Mouse (Mus musculus) hindbrain, embryonic 14.5 days (tissue): ENCODE results near the gene Exosc7. TPM values are rescaled to one million over a fixed set of nuclear protein-coding genes. Genes with fewer than 3 reads are reported as not detected.

ENCODE experiments used
- ATAC-seq: fragments of 200-750 bp; cut with Nextera tagmentation; 2 replicates; pipeline ENCODE4 v1.8.0; 2017; ENCODE audit warnings: moderate number of reproducible peaks, mild to moderate bottlenecking, moderate TSS enrichment, moderate library complexity; ENCODE audit not compliant: low FRiP score
- DNase-seq: peaks from one replicate; pipeline ENCODE4 v3.0.0-alpha.2; 2015; ENCODE audit warnings: low spot score
- H3K27ac ChIP-seq: fragments of 300-500 bp; sonication (generic); 2 replicates; pipeline ENCODE4 v1.5.1; 2014; ENCODE audit warnings: mild to moderate bottlenecking, moderate library complexity
- H3K27me3 ChIP-seq: fragments of 300-500 bp; sonication (generic); 2 replicates; pipeline ENCODE4 v1.6.1; 2014; ENCODE audit warnings: mild to moderate bottlenecking, low read length, mixed read lengths; ENCODE audit not compliant: control insufficient read depth, insufficient read depth
- H3K36me3 ChIP-seq: fragments of 300-500 bp; sonication (generic); replicated peaks from 2 replicates; pipeline ENCODE4 v1.6.1; 2014; ENCODE audit not compliant: control insufficient read depth, insufficient read depth
- H3K4me1 ChIP-seq: fragments of 300-500 bp; sonication (generic); replicated peaks from 2 replicates; pipeline ENCODE4 v1.6.1; 2014; ENCODE audit warnings: antibody characterized with exemption, low read length, mixed read lengths; ENCODE audit not compliant: control insufficient read depth, insufficient read depth
- H3K4me2 ChIP-seq: fragments of 300-500 bp; sonication (generic); replicated peaks from 2 replicates; pipeline ENCODE4 v1.6.1; 2014; ENCODE audit warnings: mild to moderate bottlenecking, moderate library complexity
- H3K4me3 ChIP-seq: fragments of 300-500 bp; sonication (generic); replicated peaks from 2 replicates; pipeline ENCODE4 v1.5.1; 2014; ENCODE audit warnings: mild to moderate bottlenecking, low read length
- H3K9ac ChIP-seq: fragments of 300-500 bp; sonication (generic); 2 replicates; pipeline ENCODE4 v1.6.1; 2014
- H3K9me3 ChIP-seq: fragments of 300-500 bp; sonication (generic); 2 replicates; pipeline ENCODE4 v1.6.1; 2016; ENCODE audit warnings: low read length; ENCODE audit not compliant: control insufficient read depth
- WGBS: fragments of 180-500 bp; shearing (Covaris S2); extraction: QIAGEN DNeasy Blood & Tissue Kit; methylation state at CpG from one replicate; pipeline ENCODE4 v1.1.7; 2014; 5-methylcytosine and 5-hydroxymethylcytosine counted together
- polyA plus RNA-seq: library from polyadenylated mRNA; unstranded; fragments of >200 nt; fragmentation: Nextera tagmentation; extraction: Ambion mirVana; gene quantifications from 2 replicates; pipeline ENCODE4 v1.2.1, GENCODE M21; 2014

Gene Exosc7
- polyA plus RNA-seq, 1 experiment from 2014 or later = 73.2 TPM

DNA sequence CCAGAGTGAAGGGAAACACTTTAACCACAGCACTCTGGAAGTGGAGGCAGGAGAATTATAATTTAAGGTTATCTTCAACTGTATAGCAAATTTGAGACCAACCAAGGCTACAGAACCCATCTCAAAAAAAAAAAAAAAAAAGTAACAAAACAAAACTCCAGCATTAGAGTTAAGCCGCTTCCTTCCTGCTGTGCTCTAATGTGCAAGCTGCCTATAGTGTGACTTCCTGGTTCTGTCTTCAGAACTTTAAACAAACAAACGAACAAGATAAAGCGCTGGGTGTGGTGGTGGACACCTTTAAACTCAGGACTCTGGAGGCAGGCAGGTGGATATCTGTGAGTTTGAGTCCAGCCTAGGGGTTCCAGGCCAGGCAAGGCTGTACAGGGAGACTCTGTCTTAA is 39.0 kb downstream of the Exosc7 start:
- no peak overlapping the region for H3K4me3 ChIP-seq
- no peak for ATAC-seq
- no peaks in the 10 kb centered on the region for H3K9me3 ChIP-seq
- H3K4me2 ChIP-seq = no peak overlapping the region
- no peak overlapping the region for H3K9ac ChIP-seq
- no peaks in the 10 kb centered on the region for H3K36me3 ChIP-seq
- H3K27ac ChIP-seq = no peak overlapping the region
- WGBS = 87% methylated on average over 3 of the region's 3 CpGs
- H3K4me1 ChIP-seq = no peaks in the 10 kb centered on the region
- no peak for DNase-seq
- H3K27me3 ChIP-seq = peaks cover 4% of the 10 kb centered on the region; the same call in 1 of the 2 replicates

- Histone ChIP-seq H3K4me3 (no peak overlapping the region), H3K4me1 (no peaks in the 10 kb centered on the region), H3K27ac (no peak overlapping the region), H3K27me3 (peaks cover 4% of the 10 kb centered on the region; the same call in 1 of the 2 replicates), H3K4me2 (no peak overlapping the region), H3K9ac (no peak overlapping the region), H3K36me3 (no peaks in the 10 kb centered on the region), H3K9me3 (no peaks in the 10 kb centered on the region)
- 93% methylated on average over 2 of the region's 2 CpGs for WGBS
- ATAC-seq = no peak
- no peak for DNase-seq
Measured at GRCm38 (mm10) chr9:123153121-123153520, 40.1 kb downstream of the Exosc7 start.

DNA sequence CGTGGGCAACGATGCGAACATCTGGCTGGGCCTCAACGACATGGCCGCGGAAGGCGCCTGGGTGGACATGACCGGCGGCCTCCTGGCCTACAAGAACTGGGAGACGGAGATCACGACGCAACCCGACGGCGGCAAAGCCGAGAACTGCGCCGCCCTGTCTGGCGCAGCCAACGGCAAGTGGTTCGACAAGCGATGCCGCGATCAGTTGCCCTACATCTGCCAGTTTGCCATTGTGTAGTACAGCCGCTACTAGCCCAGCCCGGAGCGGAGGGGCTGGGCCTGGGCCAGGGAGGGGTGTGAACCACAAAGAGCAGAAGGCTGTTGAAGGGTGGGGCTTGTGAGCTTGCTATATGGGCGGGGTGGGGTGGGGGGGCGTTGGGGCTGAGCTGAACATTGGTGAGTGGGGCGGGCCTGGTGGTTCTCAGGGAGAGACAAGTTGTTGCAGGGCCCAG is 43.9 kb downstream of the Exosc7 start:
- H3K9ac ChIP-seq = no peak overlapping the region
- H3K9me3 ChIP-seq = no peaks in the 10 kb centered on the region
- 29% methylated on average over 30 of the region's 30 CpGs for WGBS
- ATAC-seq = peak; percentile 56; the same call in 1 of the 2 replicates
- H3K4me2 ChIP-seq = peak overlapping the region; percentile 25
- peaks cover 4% of the 10 kb centered on the region; the same call in 1 of the 2 replicates for H3K27me3 ChIP-seq
- no peaks in the 10 kb centered on the region for H3K4me1 ChIP-seq
- no peak for DNase-seq
- H3K27ac ChIP-seq = no peak overlapping the region
- no peaks in the 10 kb centered on the region for H3K36me3 ChIP-seq
- H3K4me3 ChIP-seq = no peak overlapping the region

DNA sequence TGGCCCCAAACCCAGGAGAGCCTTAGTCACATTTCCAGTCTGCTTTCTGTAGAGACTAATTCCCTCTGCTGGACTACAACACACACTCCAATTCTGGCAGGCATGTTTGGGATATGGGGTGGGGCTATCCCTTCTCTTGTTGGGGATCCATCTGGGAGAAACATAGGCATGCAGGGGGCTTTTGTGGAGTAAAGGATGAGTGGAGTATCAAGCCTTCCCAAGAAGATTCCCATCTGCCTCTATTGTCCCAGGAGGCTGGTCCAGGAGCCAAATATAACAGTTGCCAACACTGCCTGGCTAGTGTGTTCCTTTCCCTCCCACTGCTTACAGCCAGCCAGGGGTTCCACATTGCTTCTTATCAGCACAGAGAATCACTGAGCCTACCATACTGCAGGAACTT is 44.7 kb downstream of the Exosc7 start:
- no peaks in the 10 kb centered on the region for H3K9me3 ChIP-seq
- H3K27me3 ChIP-seq = peaks cover 4% of the 10 kb centered on the region; the same call in 1 of the 2 replicates
- DNase-seq (no peak), ATAC-seq (no peak)
- no peaks in the 10 kb centered on the region for H3K36me3 ChIP-seq
- no peak overlapping the region for H3K4me3 ChIP-seq
- H3K4me1 ChIP-seq = no peaks in the 10 kb centered on the region
- H3K4me2 ChIP-seq = no peak overlapping the region
- H3K9ac ChIP-seq = no peak overlapping the region
- no peak overlapping the region for H3K27ac ChIP-seq

DNA sequence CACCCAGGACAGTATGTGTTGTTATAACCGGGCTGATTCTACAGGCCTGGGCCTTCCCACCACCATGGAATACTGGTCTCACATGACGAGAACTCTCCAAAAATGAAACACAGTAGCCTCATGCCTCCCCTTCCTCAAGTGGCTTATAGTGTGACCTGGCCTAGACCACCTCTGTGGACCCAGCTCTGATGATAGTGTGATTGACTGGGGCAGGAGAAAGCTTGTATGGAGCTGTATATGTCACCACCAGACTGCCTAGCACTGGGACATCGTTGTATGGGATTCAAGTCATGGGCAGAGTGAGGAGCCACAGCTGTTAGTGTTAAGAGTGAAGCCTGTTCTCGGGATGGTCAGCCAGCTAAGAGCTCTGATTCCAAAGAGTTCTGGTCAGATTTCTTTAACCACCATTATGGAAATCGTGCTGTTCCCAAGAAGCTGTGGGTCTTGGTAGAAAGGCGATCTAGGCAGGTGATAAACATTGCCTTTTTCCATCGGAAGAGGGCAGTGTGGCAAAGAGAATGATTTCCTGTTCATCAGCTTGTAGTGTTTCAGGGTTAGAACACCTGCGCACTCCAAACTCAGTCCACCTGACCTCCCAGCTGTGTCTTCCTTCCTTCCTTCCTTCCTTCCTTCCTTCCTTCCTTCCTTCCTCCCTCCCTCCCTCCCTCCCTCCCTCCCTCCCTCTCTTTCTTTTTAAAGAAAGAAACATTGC is 45.3 kb downstream of the Exosc7 start:
- H3K27me3 ChIP-seq = peaks cover 4% of the 10 kb centered on the region; the same call in 1 of the 2 replicates
- no peak overlapping the region for H3K9ac ChIP-seq
- WGBS = 65% methylated on average over 8 of the region's 8 CpGs
- H3K4me2 ChIP-seq = no peak overlapping the region
- no peak overlapping the region for H3K4me3 ChIP-seq
- no peaks in the 10 kb centered on the region for H3K36me3 ChIP-seq
- ATAC-seq (no peak), DNase-seq (peak; percentile 66)
- H3K4me1 ChIP-seq = no peaks in the 10 kb centered on the region
- H3K27ac ChIP-seq = no peak overlapping the region
- no peaks in the 10 kb centered on the region for H3K9me3 ChIP-seq

GRCm38 (mm10) chr9:123159330-123159729 is 46.3 kb downstream of the Exosc7 start:
- DNase-seq (peak; percentile 75), ATAC-seq (no peak)
- Histone ChIP-seq H3K9me3 (no peaks in the 10 kb centered on the region), H3K9ac (no peak overlapping the region), H3K27ac (no peak overlapping the region), H3K36me3 (no peaks in the 10 kb centered on the region), H3K4me3 (no peak overlapping the region), H3K27me3 (peaks cover 4% of the 10 kb centered on the region; the same call in 1 of the 2 replicates), H3K4me2 (no peak overlapping the region), H3K4me1 (no peaks in the 10 kb centered on the region)
- WGBS = 71% methylated on average over 7 of the region's 7 CpGs

- WGBS = 77% methylated on average over 2 of the region's 2 CpGs
Measured at GRCm38 (mm10) chr9:123161792-123162191, 48.8 kb downstream of the Exosc7 start.

GRCm38 (mm10) chr9:123162985-123163694 is 50.1 kb downstream of the Exosc7 start:
- Histone ChIP-seq H3K9me3 (no peaks in the 10 kb centered on the region), H3K9ac (no peak overlapping the region), H3K36me3 (no peaks in the 10 kb centered on the region), H3K27me3 (no peaks in the 10 kb centered on the region), H3K4me3 (no peak overlapping the region), H3K4me2 (no peak overlapping the region), H3K27ac (no peak overlapping the region), H3K4me1 (0 out of 2 replicates have a peak, but pooled peaks cover 3% of the 10 kb centered on the region)
- 86% methylated on average over 4 of the region's 4 CpGs for WGBS
- ATAC-seq (no peak), DNase-seq (no peak)

More at GRCm38 (mm10) chr9:123161792-123162191, 48.8 kb downstream of the Exosc7 start:
- no peak for DNase-seq
- Histone ChIP-seq H3K27ac (no peak overlapping the region), H3K4me3 (no peak overlapping the region), H3K4me2 (no peak overlapping the region), H3K4me1 (0 out of 2 replicates have a peak, but pooled peaks cover 3% of the 10 kb centered on the region), H3K36me3 (no peaks in the 10 kb centered on the region), H3K27me3 (peaks cover 1% of the 10 kb centered on the region; the same call in 1 of the 2 replicates), H3K9ac (no peak overlapping the region), H3K9me3 (no peaks in the 10 kb centered on the region)
- ATAC-seq = no peak

DNA sequence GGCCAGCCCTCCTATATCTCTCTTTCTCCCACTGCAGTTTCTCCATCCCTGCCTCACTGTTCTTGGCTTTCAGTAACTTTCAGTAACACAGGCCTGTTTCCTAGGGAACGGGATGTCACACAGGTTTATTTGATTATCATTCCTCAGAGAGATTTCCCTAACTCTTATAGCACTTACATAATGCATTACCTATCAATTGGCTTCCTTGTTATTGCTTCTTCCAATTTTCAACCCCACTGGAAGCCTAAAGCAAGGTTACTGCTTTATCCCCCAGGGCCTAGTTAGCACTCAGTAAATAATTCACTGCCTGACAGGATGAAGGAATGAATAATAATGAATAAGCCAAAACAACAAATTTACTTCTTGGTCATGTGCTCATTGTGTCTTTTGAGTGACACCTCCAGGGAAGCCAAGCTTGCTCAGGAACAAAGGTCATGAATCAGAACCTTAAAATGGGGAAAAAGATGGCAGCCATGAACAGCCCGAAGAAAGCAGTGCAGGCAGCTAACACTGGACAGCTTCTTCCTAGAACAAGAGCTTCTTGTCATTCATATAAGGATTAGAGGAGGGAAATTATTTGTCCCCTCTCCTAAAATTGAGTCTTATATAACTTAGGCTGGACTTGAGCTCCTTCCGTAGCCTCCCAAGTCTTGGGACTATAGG is 52.9 kb downstream of the Exosc7 start:
- no peak overlapping the region for H3K9ac ChIP-seq
- H3K27ac ChIP-seq = no peak overlapping the region
- H3K27me3 ChIP-seq = no peaks in the 10 kb centered on the region
- 67% methylated on average over 3 of the region's 3 CpGs for WGBS
- DNase-seq (no peak), ATAC-seq (no peak)
- no peaks in the 10 kb centered on the region for H3K36me3 ChIP-seq
- H3K4me1 ChIP-seq = 0 out of 2 replicates have a peak, but pooled peaks cover 3% of the 10 kb centered on the region
- H3K4me2 ChIP-seq = no peak overlapping the region
- no peak overlapping the region for H3K4me3 ChIP-seq
- H3K9me3 ChIP-seq = no peaks in the 10 kb centered on the region
